Mouse (Mus musculus): Measurements from ENCODE around the gene Man2a2. TPM values are rescaled to one million over a fixed set of nuclear protein-coding genes. Genes with fewer than 3 reads are reported as not detected.
A peak's percentile ranks its signal among the peaks of the same experiment; 100 is the strongest.

The Man2a2 gene
- polyA plus RNA-seq, 1 experiment: 167 TPM

DNA sequence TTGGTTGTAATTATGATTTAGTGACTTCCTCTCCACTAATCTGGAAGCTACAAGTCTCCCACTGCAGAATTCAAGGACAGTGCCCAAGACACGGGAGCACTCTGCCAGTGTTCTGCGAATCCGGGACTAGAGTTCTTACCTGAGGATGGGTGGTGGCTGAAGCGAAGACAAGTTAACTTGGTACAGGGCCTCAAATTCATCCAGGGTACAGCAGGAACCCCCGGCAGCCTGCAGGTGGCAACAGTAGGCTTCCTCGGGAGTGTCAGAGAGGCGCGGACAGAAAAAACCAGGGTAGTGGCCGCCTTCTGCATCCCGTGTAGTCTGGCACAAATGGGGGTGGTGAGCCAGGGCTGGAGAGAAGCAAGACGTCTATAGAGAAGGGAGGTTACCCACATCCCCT lies 30.4 kb downstream of the Man2a2 start, which contains the start of gene Unc45a:
Gene Unc45a (minus strand): TSS at position 213 of the 400 bp plus-strand sequence.
- WGBS: 3% methylated on average over 11 of the region's 11 CpGs
- DNase-seq: peak; percentile 73 to 77
- peak within 1 kb of the TSS; percentile 74 for H3K27ac ChIP-seq (ENCODE audit: insufficient read depth, low read length)
- TF ChIP-seq CTCF (IDR thresholded peaks at IDR 0.05; ENCODE audit: borderline replicate concordance, insufficient read depth, low read depth, low read length) (peak; percentile 56), POLR2A (IDR thresholded peaks at IDR 0.05; ENCODE audit: borderline replicate concordance, insufficient read depth, low read length) (no peak)
- peaks cover 21% of the 10 kb centered on the region for H3K4me1 ChIP-seq (ENCODE audit: control insufficient read depth, insufficient read depth, low read length)
- H3K4me3 ChIP-seq (replicated peaks; ENCODE audit: insufficient read depth, low read depth, low read length): peak within 1 kb of the TSS; percentile 82
- H3K27me3 ChIP-seq (ENCODE audit: control insufficient read depth, insufficient read depth, low read length): no peaks in the 10 kb centered on the region

DNA sequence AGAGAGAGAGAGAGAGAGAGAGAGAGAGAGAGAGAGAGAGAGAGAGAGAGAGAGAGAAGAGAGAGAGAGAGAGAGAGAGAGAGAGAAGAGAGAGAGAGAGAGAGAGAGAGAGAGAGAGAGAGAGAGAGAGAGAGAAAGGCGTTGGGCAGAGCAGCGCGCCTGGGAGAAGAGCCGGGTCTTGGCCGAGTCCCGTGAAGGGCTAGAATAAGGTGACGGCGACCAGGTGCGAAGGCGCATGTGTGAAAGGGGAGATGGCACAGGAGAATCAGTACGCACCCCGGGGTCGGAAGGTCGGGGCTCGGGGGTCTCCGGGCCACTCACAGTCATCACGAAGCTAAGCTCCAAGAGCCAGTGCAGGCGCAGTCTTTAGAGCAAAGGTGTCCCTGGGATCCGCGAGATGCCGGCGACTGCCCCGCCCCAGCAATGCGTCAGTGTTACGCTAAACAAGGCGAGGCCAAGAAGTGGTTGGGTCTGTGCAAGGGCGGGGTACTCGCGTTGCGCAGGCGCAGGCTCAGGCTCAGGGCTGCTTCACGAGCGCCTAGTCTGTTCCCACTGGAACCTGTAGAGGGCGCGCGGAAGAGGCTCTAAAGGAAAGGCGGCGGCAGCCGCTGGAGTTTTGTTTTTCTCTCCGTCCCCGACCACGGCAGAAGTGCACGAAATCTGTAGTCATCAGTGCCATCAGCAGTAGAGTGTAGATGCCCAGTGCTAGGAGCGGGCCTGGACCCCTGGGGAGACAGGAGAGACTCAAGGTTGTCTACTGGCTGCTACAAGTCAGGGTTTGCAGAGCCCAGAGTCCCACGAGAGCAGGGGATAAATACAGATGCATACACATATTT lies 31.2 kb downstream of the Man2a2 start:
- no peaks in the 10 kb centered on the region for H3K27me3 ChIP-seq (ENCODE audit: control insufficient read depth, insufficient read depth, low read length)
- TF ChIP-seq POLR2A (IDR thresholded peaks at IDR 0.05; ENCODE audit: borderline replicate concordance, insufficient read depth, low read length): peak; percentile 91
- peak; percentile 62 for TF ChIP-seq CTCF (IDR thresholded peaks at IDR 0.05; ENCODE audit: borderline replicate concordance, insufficient read depth, low read depth, low read length)
- DNase-seq: peak; percentile 99
- WGBS: under 1% methylated on average over 45 of the region's 45 CpGs
- peaks cover 25% of the 10 kb centered on the region for H3K4me1 ChIP-seq (ENCODE audit: control insufficient read depth, insufficient read depth, low read length)
- H3K27ac ChIP-seq (ENCODE audit: insufficient read depth, low read length): peak overlapping the region; percentile 74
- peak overlapping the region; percentile 82 for H3K4me3 ChIP-seq (replicated peaks; ENCODE audit: insufficient read depth, low read depth, low read length)

DNA sequence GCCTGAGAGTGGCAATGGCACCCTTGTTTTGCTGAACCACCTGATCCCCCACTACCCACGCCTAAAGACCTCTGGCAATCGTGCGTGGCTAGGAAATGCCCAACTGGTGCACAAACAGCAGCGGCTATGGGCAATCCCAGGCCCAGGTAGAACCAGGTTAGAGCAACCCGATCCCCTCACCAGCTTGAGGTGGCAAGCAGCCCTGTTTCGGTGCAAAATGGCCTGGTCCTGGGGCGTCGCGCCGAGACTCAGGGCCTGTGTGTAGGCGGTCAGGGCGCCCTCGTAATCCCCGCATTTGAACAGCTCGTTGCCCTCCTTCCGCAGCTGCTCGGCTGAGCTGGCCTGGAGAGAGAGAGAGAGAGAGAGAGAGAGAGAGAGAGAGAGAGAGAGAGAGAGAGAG lies 31.8 kb downstream of the Man2a2 start:
- TF ChIP-seq CTCF (IDR thresholded peaks at IDR 0.05; ENCODE audit: borderline replicate concordance, insufficient read depth, low read depth, low read length): no peak
- TF ChIP-seq POLR2A (IDR thresholded peaks at IDR 0.05; ENCODE audit: borderline replicate concordance, insufficient read depth, low read length): no peak
- Histone ChIP-seq H3K27me3 (ENCODE audit: control insufficient read depth, insufficient read depth, low read length) (no peaks in the 10 kb centered on the region), H3K27ac (ENCODE audit: insufficient read depth, low read length) (peak overlapping the region; percentile 74), H3K4me1 (ENCODE audit: control insufficient read depth, insufficient read depth, low read length) (peaks cover 28% of the 10 kb centered on the region), H3K4me3 (replicated peaks; ENCODE audit: insufficient read depth, low read depth, low read length) (peak overlapping the region; percentile 72)
- peak; percentile 58 to 72 for DNase-seq
- 3% methylated on average over 17 of the region's 17 CpGs for WGBS

DNA sequence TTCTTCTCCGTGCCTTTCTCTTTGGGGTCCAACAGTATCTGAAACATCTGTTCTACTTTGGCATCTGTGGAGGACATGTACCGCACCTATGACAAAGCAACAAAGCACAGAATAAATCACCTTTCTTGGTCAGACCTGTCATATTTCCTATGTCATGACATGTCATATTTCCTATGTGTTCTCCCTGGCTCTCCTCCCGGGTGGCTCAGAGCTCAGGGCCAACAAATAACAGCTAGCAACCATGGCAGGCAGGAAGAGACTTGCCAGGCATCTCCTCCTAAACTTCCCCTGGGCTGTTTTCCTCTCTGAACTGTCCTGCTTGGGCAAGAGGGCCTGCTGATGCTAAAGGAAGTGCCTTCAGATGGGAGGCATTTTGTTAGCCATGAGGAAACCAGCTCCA lies 34.2 kb downstream of the Man2a2 start:
- WGBS: 62% methylated on average over 3 of the region's 3 CpGs
- no peak for DNase-seq
- TF ChIP-seq POLR2A (IDR thresholded peaks at IDR 0.05; ENCODE audit: borderline replicate concordance, insufficient read depth, low read length): no peak
- TF ChIP-seq CTCF (IDR thresholded peaks at IDR 0.05; ENCODE audit: borderline replicate concordance, insufficient read depth, low read depth, low read length): no peak
- H3K27me3 ChIP-seq (ENCODE audit: control insufficient read depth, insufficient read depth, low read length): no peaks in the 10 kb centered on the region
- H3K4me1 ChIP-seq (ENCODE audit: control insufficient read depth, insufficient read depth, low read length): peaks cover 23% of the 10 kb centered on the region
- no peak overlapping the region for H3K27ac ChIP-seq (ENCODE audit: insufficient read depth, low read length)
- no peak overlapping the region for H3K4me3 ChIP-seq (replicated peaks; ENCODE audit: insufficient read depth, low read depth, low read length)

DNA sequence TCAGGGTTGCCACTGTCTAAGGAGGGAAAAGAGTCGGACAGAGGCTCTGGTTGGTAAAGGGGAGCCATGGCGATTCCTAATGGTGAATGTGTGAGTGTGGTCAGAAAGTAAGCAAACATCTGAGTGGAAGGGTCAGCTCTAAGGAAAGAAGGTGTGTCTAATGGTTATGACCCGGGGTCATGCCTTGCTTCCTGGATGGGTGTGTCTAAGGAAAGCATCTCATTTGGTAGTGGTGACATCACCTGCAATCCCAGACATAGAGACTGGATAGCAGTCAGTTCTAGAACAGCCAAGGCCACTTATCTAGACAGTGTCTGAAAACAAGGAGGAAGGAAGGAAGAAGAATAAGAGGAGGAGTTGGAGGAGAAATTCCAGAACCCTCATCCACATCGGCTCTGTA lies 36.3 kb downstream of the Man2a2 start:
- no peak overlapping the region for H3K4me3 ChIP-seq (replicated peaks; ENCODE audit: insufficient read depth, low read depth, low read length)
- 89% methylated on average over 4 of the region's 4 CpGs for WGBS
- no peak for DNase-seq
- H3K4me1 ChIP-seq (ENCODE audit: control insufficient read depth, insufficient read depth, low read length): peaks cover 42% of the 10 kb centered on the region
- no peaks in the 10 kb centered on the region for H3K27me3 ChIP-seq (ENCODE audit: control insufficient read depth, insufficient read depth, low read length)
- TF ChIP-seq POLR2A (IDR thresholded peaks at IDR 0.05; ENCODE audit: borderline replicate concordance, insufficient read depth, low read length): no peak
- no peak for TF ChIP-seq CTCF (IDR thresholded peaks at IDR 0.05; ENCODE audit: borderline replicate concordance, insufficient read depth, low read depth, low read length)
- no peak overlapping the region for H3K27ac ChIP-seq (ENCODE audit: insufficient read depth, low read length)

DNA sequence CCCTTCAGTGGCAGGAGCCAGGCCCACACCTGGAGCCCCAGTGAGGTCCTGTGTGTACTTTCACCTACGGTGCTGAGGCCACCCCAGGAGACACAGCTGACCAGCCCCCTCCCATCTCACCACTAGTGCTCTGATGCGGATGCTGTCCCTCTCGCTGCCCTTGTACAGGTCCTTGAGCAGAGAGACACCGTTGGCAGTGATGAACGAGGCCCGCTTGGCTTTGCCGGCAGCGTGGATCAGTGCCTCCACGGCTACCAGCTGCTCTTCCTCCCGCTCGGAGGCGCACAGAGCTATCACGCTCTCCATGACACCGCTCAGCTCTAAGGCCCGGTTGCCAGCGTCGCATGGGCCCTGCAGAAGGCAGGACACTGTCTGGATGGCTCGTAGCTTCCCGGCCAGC lies 39.7 kb downstream of the Man2a2 start:
- TF ChIP-seq CTCF (IDR thresholded peaks at IDR 0.05; ENCODE audit: borderline replicate concordance, insufficient read depth, low read depth, low read length) (no peak), POLR2A (IDR thresholded peaks at IDR 0.05; ENCODE audit: borderline replicate concordance, insufficient read depth, low read length) (no peak)
- WGBS: 60% methylated on average over 19 of the region's 19 CpGs
- DNase-seq: no peak
- H3K27ac ChIP-seq (ENCODE audit: insufficient read depth, low read length): no peak overlapping the region
- H3K4me1 ChIP-seq (ENCODE audit: control insufficient read depth, insufficient read depth, low read length): peaks cover 34% of the 10 kb centered on the region
- H3K27me3 ChIP-seq (ENCODE audit: control insufficient read depth, insufficient read depth, low read length): no peaks in the 10 kb centered on the region
- H3K4me3 ChIP-seq (replicated peaks; ENCODE audit: insufficient read depth, low read depth, low read length): no peak overlapping the region

DNA sequence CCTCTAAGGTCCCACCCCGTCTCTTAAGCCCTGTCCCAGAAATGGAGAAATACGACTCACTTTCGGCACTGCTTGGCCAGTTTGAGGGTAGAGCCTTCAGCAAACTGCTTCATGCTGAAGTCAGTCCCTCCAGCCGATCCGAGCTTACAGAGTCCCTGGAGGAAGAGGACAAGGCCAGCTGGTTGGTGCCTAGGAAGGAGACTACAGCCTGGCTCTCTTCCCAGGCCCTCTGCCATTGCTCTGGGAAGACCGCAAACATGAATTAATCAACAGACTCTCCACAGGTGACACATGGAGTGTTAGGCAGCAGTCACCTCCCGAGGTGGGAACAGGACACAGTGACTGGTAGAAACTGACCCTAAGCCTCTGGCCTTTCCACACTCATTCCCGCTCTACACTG lies 40.9 kb downstream of the Man2a2 start:
- no peaks in the 10 kb centered on the region for H3K27me3 ChIP-seq (ENCODE audit: control insufficient read depth, insufficient read depth, low read length)
- H3K27ac ChIP-seq (ENCODE audit: insufficient read depth, low read length): no peak overlapping the region
- TF ChIP-seq CTCF (IDR thresholded peaks at IDR 0.05; ENCODE audit: borderline replicate concordance, insufficient read depth, low read depth, low read length): no peak
- TF ChIP-seq POLR2A (IDR thresholded peaks at IDR 0.05; ENCODE audit: borderline replicate concordance, insufficient read depth, low read length): no peak
- H3K4me1 ChIP-seq (ENCODE audit: control insufficient read depth, insufficient read depth, low read length): peaks cover 28% of the 10 kb centered on the region
- no peak overlapping the region for H3K4me3 ChIP-seq (replicated peaks; ENCODE audit: insufficient read depth, low read depth, low read length)
- peak; percentile 60 to 76 for DNase-seq
- WGBS: 34% methylated on average over 8 of the region's 8 CpGs

DNA sequence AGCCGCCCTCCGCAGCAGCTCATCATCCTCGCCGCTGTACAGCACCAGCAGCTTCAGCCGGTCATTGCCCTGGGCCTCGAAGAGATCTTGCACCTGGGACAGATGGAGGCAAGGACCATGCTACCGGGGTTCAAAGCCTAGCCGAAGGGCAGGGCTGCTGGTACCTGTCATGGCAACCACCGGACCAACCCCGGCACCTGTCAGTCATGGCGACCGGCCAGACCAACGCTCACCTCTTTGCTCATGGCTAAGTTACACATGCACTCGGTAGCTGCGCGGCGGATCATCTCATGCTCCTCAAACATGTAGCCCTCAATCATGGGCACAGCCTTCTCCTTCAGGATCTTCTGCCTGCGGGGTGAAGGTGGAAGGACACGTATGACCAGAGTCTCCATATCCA lies 45.1 kb downstream of the Man2a2 start:
- Histone ChIP-seq H3K27me3 (ENCODE audit: control insufficient read depth, insufficient read depth, low read length) (no peaks in the 10 kb centered on the region), H3K27ac (ENCODE audit: insufficient read depth, low read length) (no peak overlapping the region), H3K4me3 (replicated peaks; ENCODE audit: insufficient read depth, low read depth, low read length) (no peak overlapping the region), H3K4me1 (ENCODE audit: control insufficient read depth, insufficient read depth, low read length) (peaks cover 14% of the 10 kb centered on the region)
- DNase-seq: no peak
- 89% methylated on average over 19 of the region's 19 CpGs for WGBS
- TF ChIP-seq CTCF (IDR thresholded peaks at IDR 0.05; ENCODE audit: borderline replicate concordance, insufficient read depth, low read depth, low read length): no peak
- no peak for TF ChIP-seq POLR2A (IDR thresholded peaks at IDR 0.05; ENCODE audit: borderline replicate concordance, insufficient read depth, low read length)

Data from cerebellum, adult 2 months (tissue).